Mouse (Mus musculus): ENCODE measurements around the gene N4bp2l2. TPM values are rescaled to one million over a fixed set of nuclear protein-coding genes. Genes with fewer than 3 reads are reported as not detected.

Gene N4bp2l2
- total RNA-seq, 2 experiments from 2014 or later: 28.3 to 30.0 TPM

GRCm38 (mm10) chr5:150576832-150577231, 89.2 kb downstream of the N4bp2l2 start:
- DNase-seq: no peak
- intact Hi-C loops (cut with DNase I; ENCODE audit: low total_unique reads): no loop called here

GRCm38 (mm10) chr5:150574885-150575284, 91.1 kb downstream of the N4bp2l2 start:
- intact Hi-C loops (cut with DNase I; ENCODE audit: low total_unique reads): no loop called here
- DNase-seq: no peak

- DNase-seq: no peak
- intact Hi-C loops (cut with DNase I; ENCODE audit: low total_unique reads): no loop called here
Measured at GRCm38 (mm10) chr5:150574403-150574802, 91.6 kb downstream of the N4bp2l2 start.

GRCm38 (mm10) chr5:150570496-150571219, 95.3 kb downstream of the N4bp2l2 start:
- no peak for DNase-seq
- intact Hi-C loops (cut with DNase I; ENCODE audit: low total_unique reads): no loop called here

- intact Hi-C loops (cut with DNase I; ENCODE audit: low total_unique reads): no loop called here
- no peak for DNase-seq
Measured at GRCm38 (mm10) chr5:150566971-150567370, 99.0 kb downstream of the N4bp2l2 start.

- intact Hi-C loops (cut with DNase I; ENCODE audit: low total_unique reads): no loop called here
- DNase-seq: no peak
Measured at GRCm38 (mm10) chr5:150566226-150566625, 99.8 kb downstream of the N4bp2l2 start.

GRCm38 (mm10) chr5:150564426-150564825, 101.6 kb downstream of the N4bp2l2 start:
- intact Hi-C loops (cut with DNase I; ENCODE audit: low total_unique reads): no loop called here
- no peak for DNase-seq

- no peak for DNase-seq
- intact Hi-C loops (cut with DNase I; ENCODE audit: low total_unique reads): no loop called here
Measured at GRCm38 (mm10) chr5:150561783-150562182, 104.2 kb downstream of the N4bp2l2 start.

GRCm38 (mm10) chr5:150561376-150561775, 104.6 kb downstream of the N4bp2l2 start:
- no peak for DNase-seq
- intact Hi-C loops (cut with DNase I; ENCODE audit: low total_unique reads): no loop called here

- DNase-seq: no peak
- intact Hi-C loops (cut with DNase I; ENCODE audit: low total_unique reads): no loop called here
Measured at GRCm38 (mm10) chr5:150560851-150561250, 105.1 kb downstream of the N4bp2l2 start.

- intact Hi-C loops (cut with DNase I; ENCODE audit: low total_unique reads): no loop called here
- no peak for DNase-seq
Measured at GRCm38 (mm10) chr5:150559519-150560103, 106.4 kb downstream of the N4bp2l2 start.

Other genes starting within 250 kb of the N4bp2l2 start
- not detected for gene Zar1l, start 148.0 kb downstream of the N4bp2l2 start, total RNA-seq (2021)
- 1 to 10 TPM; 2.7 to 3.1 TPM for gene Brca2, start 143.6 kb downstream of the N4bp2l2 start, total RNA-seq (2021)
- gene N4bp2l1, start 69.0 kb downstream of the N4bp2l2 start, total RNA-seq (2021): 1 to 10 TPM; 1.7 to 3.6 TPM
- 10 to 100 TPM; 16.6 to 19.2 TPM for gene Pds5b, start 7.6 kb upstream of the N4bp2l2 start, total RNA-seq (2021)